Mouse (Mus musculus) limb, embryonic 15.5 days (tissue): ENCODE data around the gene Syt11. TPM values are rescaled to one million over a fixed set of nuclear protein-coding genes. Genes with fewer than 3 reads are reported as not detected.

Source experiments
- polyA plus RNA-seq: library from polyadenylated mRNA; unstranded; fragments of >200 nt; fragmentation: Nextera tagmentation; extraction: Ambion mirVana; gene quantifications from 2 replicates; pipeline ENCODE4 v1.2.1, GENCODE M21; 2015

Gene Syt11
- polyA plus RNA-seq, 1 experiment from 2014 or later = 16.9 TPM

Other genes with a start within 250 kb of the Syt11 start
- gene Mex3a, start 242.8 kb downstream of the Syt11 start, polyA plus RNA-seq = 17.6 and 21.0 TPM in 2 replicates
- gene Rab25, start 226.9 kb downstream of the Syt11 start, polyA plus RNA-seq = 144 and 148 TPM in 2 replicates
- 194 and 207 TPM in 2 replicates for gene Lamtor2, start 222.1 kb downstream of the Syt11 start, polyA plus RNA-seq
- gene Ubqln4, start 221.4 kb downstream of the Syt11 start, polyA plus RNA-seq = 39.6 and 44.1 TPM in 2 replicates
- gene Ssr2, start 199.3 kb downstream of the Syt11 start, polyA plus RNA-seq = 347 and 365 TPM in 2 replicates
- gene Arhgef2, start 169.2 kb downstream of the Syt11 start, polyA plus RNA-seq = 84.9 and 97.3 TPM in 2 replicates
- gene Rxfp4, start 122.0 kb downstream of the Syt11 start, polyA plus RNA-seq = 0.19 TPM in 1 of 2 replicates, not detected in the other
- 77.9 and 86.7 TPM in 2 replicates for gene Khdc4, start 89.4 kb downstream of the Syt11 start, polyA plus RNA-seq
- gene Rit1, start 58.3 kb downstream of the Syt11 start, polyA plus RNA-seq = 65.7 and 65.8 TPM in 2 replicates
- gene Gon4l, start 60.1 kb upstream of the Syt11 start, polyA plus RNA-seq = 8.5 and 9.9 TPM in 2 replicates
- gene Msto1, start 138.8 kb upstream of the Syt11 start, polyA plus RNA-seq = 40.6 and 41.3 TPM in 2 replicates
- 19.7 and 21.3 TPM in 2 replicates for gene Ash1l, start 175.5 kb upstream of the Syt11 start, polyA plus RNA-seq
- gene Dap3, start 176.0 kb upstream of the Syt11 start, polyA plus RNA-seq = 142 and 145 TPM in 2 replicates